Mouse (Mus musculus): ENCODE data around the gene Lrrc18.

- TF ChIP-seq CTCF (IDR thresholded peaks at IDR 0.05; ENCODE audit: extremely low read depth, insufficient read length, insufficient replicate concordance, low read depth, low read length) (no peak), POLR2A (IDR thresholded peaks at IDR 0.05; ENCODE audit: low read depth, low read length) (no peak)
Measured at GRCm38 (mm10) chr14:33000112-33000979, 9.2 kb downstream of the Lrrc18 start.
